Mouse (Mus musculus) hindbrain, embryonic 16.5 days (tissue): ENCODE results near the gene Tab2. TPM values are rescaled to one million over a fixed set of nuclear protein-coding genes. Genes with fewer than 3 reads are reported as not detected.
A peak's percentile ranks its signal among the peaks of the same experiment; 100 is the strongest.

Experiments used
- ATAC-seq: fragments of 200-750 bp; cut with Nextera tagmentation; 2 replicates; pipeline ENCODE4 v1.8.0; 2017; ENCODE audit warnings: moderate TSS enrichment, moderate library complexity
- H3K27ac ChIP-seq: fragments of 300-500 bp; sonication (generic); 2 replicates; pipeline ENCODE4 v1.5.1; 2014; ENCODE audit warnings: low read depth, mild to moderate bottlenecking, control low read depth, low read length, moderate library complexity
- H3K27me3 ChIP-seq: fragments of 300-500 bp; sonication (generic); replicated peaks from 2 replicates; pipeline ENCODE4 v1.6.1; 2014; ENCODE audit warnings: low read length; ENCODE audit not compliant: control insufficient read depth, insufficient read depth
- H3K36me3 ChIP-seq: fragments of 300-500 bp; sonication (generic); 2 replicates; pipeline ENCODE4 v1.6.1; 2014; ENCODE audit warnings: mild to moderate bottlenecking, low read length, moderate library complexity, mixed read lengths; ENCODE audit not compliant: control insufficient read depth, insufficient read depth
- H3K4me1 ChIP-seq: fragments of 300-500 bp; sonication (generic); 2 replicates; pipeline ENCODE4 v1.6.1; 2014; ENCODE audit warnings: low read depth, low read length; ENCODE audit not compliant: control insufficient read depth, insufficient read depth
- H3K4me2 ChIP-seq: fragments of 300-500 bp; sonication (generic); 2 replicates; pipeline ENCODE4 v1.6.1; 2014; ENCODE audit warnings: mild to moderate bottlenecking, low read length, control low read depth, moderate library complexity
- H3K4me3 ChIP-seq: fragments of 300-500 bp; sonication (generic); 2 replicates; pipeline ENCODE4 v1.5.1; 2014; ENCODE audit warnings: mild to moderate bottlenecking, low read length, control low read depth, moderate library complexity
- H3K9ac ChIP-seq: fragments of 300-500 bp; sonication (generic); 2 replicates; pipeline ENCODE4 v1.6.1; 2014; ENCODE audit warnings: low read depth, mild to moderate bottlenecking, control low read depth, low read length, moderate library complexity
- H3K9me3 ChIP-seq: fragments of 300-500 bp; sonication (generic); 2 replicates; pipeline ENCODE4 v1.6.1; 2014; ENCODE audit warnings: mild to moderate bottlenecking, low read length, moderate library complexity; ENCODE audit not compliant: control insufficient read depth
- WGBS: fragments of 180-500 bp; shearing (Covaris S2); extraction: QIAGEN DNeasy Blood & Tissue Kit; methylation state at CpG from one replicate; pipeline ENCODE4 v1.1.7; 2014; 5-methylcytosine and 5-hydroxymethylcytosine counted together
- polyA plus RNA-seq: library from polyadenylated mRNA; unstranded; fragments of >200 nt; fragmentation: Nextera tagmentation; extraction: Ambion mirVana; gene quantifications from 2 replicates; pipeline ENCODE4 v1.2.1, GENCODE M21; 2015

Gene Tab2
- polyA plus RNA-seq, 1 experiment from 2014 or later, result 12.3 TPM

- H3K4me3 ChIP-seq, result no peak overlapping the region
- no peaks in the 10 kb centered on the region for H3K4me1 ChIP-seq
- peak; percentile 17; the same call in 1 of the 2 replicates for ATAC-seq
- WGBS, result 73% methylated on average over 14 of the region's 14 CpGs
- H3K9me3 ChIP-seq, result no peaks in the 10 kb centered on the region
- no peaks in the 10 kb centered on the region; the same call in 1 of the 2 replicates for H3K27me3 ChIP-seq
- no peak overlapping the region for H3K9ac ChIP-seq
- no peak overlapping the region for H3K4me2 ChIP-seq
- no peaks in the 10 kb centered on the region for H3K36me3 ChIP-seq
- H3K27ac ChIP-seq, result no peak overlapping the region
Observed at GRCm38 (mm10) chr10:7861259-7861936, 94.6 kb downstream of the Tab2 start.

- Histone ChIP-seq H3K27ac (no peak overlapping the region), H3K4me1 (no peaks in the 10 kb centered on the region), H3K9ac (no peak overlapping the region), H3K27me3 (no peaks in the 10 kb centered on the region), H3K4me3 (no peak overlapping the region), H3K9me3 (no peaks in the 10 kb centered on the region), H3K4me2 (no peak overlapping the region), H3K36me3 (no peaks in the 10 kb centered on the region)
- no peak for ATAC-seq
- 88% methylated on average over 7 of the region's 7 CpGs for WGBS
Observed at GRCm38 (mm10) chr10:7860494-7860893, 95.5 kb downstream of the Tab2 start.

Other genes with a start within 250 kb of the Tab2 start
- 26.2 and 26.6 TPM in 2 replicates for gene Katna1, start 230.2 kb downstream of the Tab2 start, polyA plus RNA-seq
- gene Ginm1, start 163.4 kb downstream of the Tab2 start, polyA plus RNA-seq, result 57.2 and 57.5 TPM in 2 replicates
- 42.8 and 46.8 TPM in 2 replicates for gene Ppil4, start 163.3 kb downstream of the Tab2 start, polyA plus RNA-seq
- 0.15 and 0.21 TPM in 2 replicates for gene Zc3h12d, start 123.8 kb downstream of the Tab2 start, polyA plus RNA-seq